ENCODE assay signal across 9 mouse cellular contexts in the genomic region with DNA sequence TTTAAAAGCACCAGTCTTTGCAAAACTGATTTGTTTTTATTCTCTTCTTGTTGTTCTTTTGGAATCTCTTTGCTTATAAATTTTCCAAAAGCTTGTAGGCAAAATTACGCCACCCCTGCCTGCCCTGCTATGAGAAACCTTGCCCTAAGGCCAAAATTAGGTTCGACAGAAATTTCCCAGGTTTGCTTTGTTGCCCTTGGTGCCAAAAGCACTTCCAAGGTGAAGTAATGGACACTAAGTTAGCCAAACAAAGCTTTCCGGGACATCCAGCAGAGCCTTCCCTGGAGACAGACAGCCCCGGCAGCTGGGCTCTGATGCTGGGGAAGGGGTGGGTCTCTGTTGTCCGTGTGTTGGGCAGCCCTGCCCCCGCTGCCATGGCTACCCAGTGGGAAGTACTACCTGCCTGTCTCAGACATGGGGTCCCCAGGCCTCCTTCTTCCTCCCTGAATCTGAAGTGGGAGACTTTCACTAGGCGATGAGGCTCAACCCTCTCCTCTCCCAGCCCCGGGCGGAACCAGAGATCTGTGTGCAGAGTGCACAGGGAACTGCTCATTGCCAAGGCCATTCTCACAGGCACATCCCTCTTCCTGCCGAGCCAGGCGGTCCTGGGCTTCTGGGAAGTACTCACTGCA. TPM values are rescaled to one million over a fixed set of nuclear protein-coding genes. Genes with fewer than 3 reads are reported as not detected.
DNase-seq lines count a peak whose midpoint lies in the region; ATAC-seq lines count a peak whose summit lies in the region.
"Had no signal": no experiment of that assay in that cellular context is flagged by ENCODE, and none has a peak within 500 bp of the region (broad histone marks: within the 10 kb centered on the region; RNA-seq: fewer than 3 reads in every experiment).

No protein-coding gene starts in this region.

- H3K9me3 ChIP-seq in forebrain, embryonic 10.5 days = no peaks in the 10 kb centered on the region
- no peaks in the 10 kb centered on the region for H3K9me3 ChIP-seq in forebrain, embryonic 15.5 days
- H3K9me3 ChIP-seq in embryonic facial prominence, embryonic 13.5 days = no peaks in the 10 kb centered on the region
- H3K9me3 ChIP-seq in hindbrain, embryonic 10.5 days = no peaks in the 10 kb centered on the region
- H3K9me3 ChIP-seq in stomach, embryonic 16.5 days (replicated peaks; ENCODE audit: control insufficient read depth, low read length) = no peaks in the 10 kb centered on the region

- peaks cover 55% of the 10 kb centered on the region for H3K4me1 ChIP-seq in forebrain, embryonic 10.5 days
- peaks cover 38% of the 10 kb centered on the region for H3K4me1 ChIP-seq in forebrain, embryonic 15.5 days
- H3K4me1 ChIP-seq in embryonic facial prominence, embryonic 13.5 days = peaks cover 56% of the 10 kb centered on the region
- peaks cover 46% of the 10 kb centered on the region for H3K4me1 ChIP-seq in hindbrain, embryonic 10.5 days (replicated peaks)
- peaks cover 54% of the 10 kb centered on the region for H3K4me1 ChIP-seq in stomach, embryonic 16.5 days (ENCODE audit: control insufficient read depth, insufficient read depth, low read length)

- no peak overlapping the region for H3K4me2 ChIP-seq in forebrain, embryonic 15.5 days (replicated peaks)
- H3K4me2 ChIP-seq in embryonic facial prominence, embryonic 13.5 days = peak overlapping the region; percentile 12; the same call in 1 of the 2 replicates
- H3K4me2 ChIP-seq in stomach, embryonic 16.5 days (ENCODE audit: low read depth, low read length) = peak overlapping the region; percentile 27; the same call in 1 of the 2 replicates

- H3K4me3 ChIP-seq in forebrain, embryonic 10.5 days = peak overlapping the region; percentile 24; the same call in 1 of the 2 replicates
- H3K4me3 ChIP-seq in forebrain, embryonic 15.5 days = no peak overlapping the region
- no peak overlapping the region for H3K4me3 ChIP-seq in embryonic facial prominence, embryonic 13.5 days
- 0 out of 2 replicates have a peak overlapping the region, but pooled peaks have one; percentile 13 for H3K4me3 ChIP-seq in hindbrain, embryonic 10.5 days
- no peak overlapping the region for H3K4me3 ChIP-seq in stomach, embryonic 16.5 days (replicated peaks; ENCODE audit: low read length)

- WGBS in forebrain, embryonic 10.5 days = 24% methylated on average over 11 of the region's 11 CpGs
- WGBS in forebrain, embryonic 15.5 days = 23% methylated on average over 11 of the region's 11 CpGs
- WGBS in embryonic facial prominence, embryonic 13.5 days = 34% methylated on average over 11 of the region's 11 CpGs
- WGBS in hindbrain, embryonic 10.5 days = 21% methylated on average over 11 of the region's 11 CpGs
- 36% methylated on average over 11 of the region's 11 CpGs for WGBS in stomach, embryonic 16.5 days

- no peak for ATAC-seq in forebrain, embryonic 15.5 days (replicated peaks)
- ATAC-seq in embryonic facial prominence, embryonic 13.5 days (ENCODE audit: insufficient number of reproducible peaks, insufficient read depth, low FRiP score, low TSS enrichment, low read depth) = 0 out of 2 replicates have a peak, but pooled peaks have one; percentile 7
- no peak for ATAC-seq in stomach, embryonic 16.5 days (ENCODE audit: insufficient read depth, low FRiP score)

- peak overlapping the region; percentile 83 for H3K27ac ChIP-seq in forebrain, embryonic 10.5 days
- no peak overlapping the region for H3K27ac ChIP-seq in forebrain, embryonic 15.5 days (replicated peaks)
- no peak overlapping the region for H3K27ac ChIP-seq in embryonic facial prominence, embryonic 13.5 days
- H3K27ac ChIP-seq in hindbrain, embryonic 10.5 days = peak overlapping the region; percentile 79
- H3K27ac ChIP-seq in stomach, embryonic 16.5 days (ENCODE audit: low read length) = 0 out of 2 replicates have a peak overlapping the region, but pooled peaks have one; percentile 46

- no peak for DNase-seq in forebrain, embryonic 10.5 days (ENCODE audit: extremely low spot score, low spot score)
- no peak for DNase-seq in hindbrain, embryonic 10.5 days (ENCODE audit: low spot score)
- peak; percentile 52 to 60 for DNase-seq in lung, adult 18-20 months
- no peak for DNase-seq in left cerebral cortex, adult 8-10 months (ENCODE audit: low spot score in 2 of 2)
- DNase-seq in thymus, postnatal 10 days (ENCODE audit: low spot score in 2 of 2) = no peak

- H3K36me3 ChIP-seq in forebrain, embryonic 10.5 days (replicated peaks) = no peaks in the 10 kb centered on the region
- H3K36me3 ChIP-seq in forebrain, embryonic 15.5 days = no peaks in the 10 kb centered on the region
- H3K36me3 ChIP-seq in embryonic facial prominence, embryonic 13.5 days = no peaks in the 10 kb centered on the region
- no peaks in the 10 kb centered on the region for H3K36me3 ChIP-seq in hindbrain, embryonic 10.5 days
- no peaks in the 10 kb centered on the region for H3K36me3 ChIP-seq in stomach, embryonic 16.5 days (ENCODE audit: control insufficient read depth, insufficient read depth, low read length)

- H3K9ac ChIP-seq in forebrain, embryonic 15.5 days (replicated peaks) = no peak overlapping the region
- 0 out of 2 replicates have a peak overlapping the region, but pooled peaks have one; percentile 27 for H3K9ac ChIP-seq in embryonic facial prominence, embryonic 13.5 days
- no peak overlapping the region for H3K9ac ChIP-seq in stomach, embryonic 16.5 days (ENCODE audit: low read length)

- H3K27me3 ChIP-seq in forebrain, embryonic 10.5 days (ENCODE audit: poor library complexity, severe bottlenecking) = peaks cover 37% of the 10 kb centered on the region
- no peaks in the 10 kb centered on the region for H3K27me3 ChIP-seq in forebrain, embryonic 15.5 days
- no peaks in the 10 kb centered on the region for H3K27me3 ChIP-seq in embryonic facial prominence, embryonic 13.5 days
- peaks cover 18% of the 10 kb centered on the region; the same call in 1 of the 2 replicates for H3K27me3 ChIP-seq in hindbrain, embryonic 10.5 days (ENCODE audit: insufficient read depth, poor library complexity, severe bottlenecking)
- H3K27me3 ChIP-seq in stomach, embryonic 16.5 days (ENCODE audit: control insufficient read depth, insufficient read depth, low read length) = no peaks in the 10 kb centered on the region

RNA-seq across cellular contexts. Expression of a gene that starts 3.6 kb away (rescaled TPM):
- polyA plus RNA-seq in forebrain, embryonic 10.5 days (2016; fragmentation: Nextera tagmentation; extraction: Ambion mirVana) = 0.36 and 0.90 TPM in 2 replicates
- 3.8 and 4.2 TPM in 2 replicates for polyA plus RNA-seq in forebrain, embryonic 15.5 days (2015; fragmentation: Nextera tagmentation; extraction: Ambion mirVana)
- 3.3 and 5.0 TPM in 2 replicates for polyA plus RNA-seq in embryonic facial prominence, embryonic 13.5 days (2015; fragmentation: Nextera tagmentation; extraction: Ambion mirVana)
- 0.71 and 1.7 TPM in 2 replicates for polyA plus RNA-seq in hindbrain, embryonic 10.5 days (2016; fragmentation: Nextera tagmentation; extraction: Ambion mirVana)
- polyA plus RNA-seq in stomach, embryonic 16.5 days (2015; fragmentation: Nextera tagmentation; extraction: Ambion mirVana) = 3.5 and 4.5 TPM in 2 replicates
- 10 to 100 TPM in 2 of 4 experiments, 1 to 10 TPM in 2; 9.9 to 13.9 (median 11.0) TPM for total RNA-seq in left cerebral cortex, adult 8-10 months (2022)
- total RNA-seq: neutrophil, adult 5-6 weeks had no signal

RNA-seq across cellular contexts. Expression of a gene that starts 9.8 kb away (rescaled TPM):
- polyA plus RNA-seq in forebrain, embryonic 10.5 days (2016; fragmentation: Nextera tagmentation; extraction: Ambion mirVana) = 1.2 and 2.3 TPM in 2 replicates
- 1.6 and 2.2 TPM in 2 replicates for polyA plus RNA-seq in forebrain, embryonic 15.5 days (2015; fragmentation: Nextera tagmentation; extraction: Ambion mirVana)
- polyA plus RNA-seq in embryonic facial prominence, embryonic 13.5 days (2015; fragmentation: Nextera tagmentation; extraction: Ambion mirVana) = 0.81 and 1.0 TPM in 2 replicates
- polyA plus RNA-seq in hindbrain, embryonic 10.5 days (2016; fragmentation: Nextera tagmentation; extraction: Ambion mirVana) = 2.1 and 3.6 TPM in 2 replicates
- polyA plus RNA-seq in stomach, embryonic 16.5 days (2015; fragmentation: Nextera tagmentation; extraction: Ambion mirVana) = 1.9 and 2.7 TPM in 2 replicates
- 1 to 10 TPM in 2 of 4 experiments, under 1 TPM in 1, not detected in 1; 0.93 to 1.7 (median 1.4) TPM for total RNA-seq in left cerebral cortex, adult 8-10 months (2022)
- total RNA-seq: neutrophil, adult 5-6 weeks had no signal

Comparison
In these comparisons a context has a peak if more than half of its experiments do, and no peak if none do; other contexts are left out.
1. H3K27ac ChIP-seq: peak in forebrain, embryonic 10.5 days (single experiment), hindbrain, embryonic 10.5 days (single experiment) and stomach, embryonic 16.5 days (single experiment); none in forebrain, embryonic 15.5 days (single experiment) and embryonic facial prominence, embryonic 13.5 days (single experiment).
2. H3K4me3 ChIP-seq: peak in forebrain, embryonic 10.5 days (single experiment) and hindbrain, embryonic 10.5 days (single experiment); none in forebrain, embryonic 15.5 days (single experiment), embryonic facial prominence, embryonic 13.5 days (single experiment) and stomach, embryonic 16.5 days (single experiment).
3. DNase-seq: peak in lung, adult 18-20 months (2 of 2); none in forebrain, embryonic 10.5 days (single experiment), hindbrain, embryonic 10.5 days (single experiment), left cerebral cortex, adult 8-10 months (0 of 2) and thymus, postnatal 10 days (0 of 2).